Mouse (Mus musculus): ENCODE measurements around the gene Pla2g15. TPM values are rescaled to one million over a fixed set of nuclear protein-coding genes. Genes with fewer than 3 reads are reported as not detected.
A peak's percentile ranks its signal among the peaks of the same experiment; 100 is the strongest.

Pla2g15 gene
- total and polyA plus RNA-seq, 3 experiments: 4.0 to 9.4 TPM; not detected in 1

DNA sequence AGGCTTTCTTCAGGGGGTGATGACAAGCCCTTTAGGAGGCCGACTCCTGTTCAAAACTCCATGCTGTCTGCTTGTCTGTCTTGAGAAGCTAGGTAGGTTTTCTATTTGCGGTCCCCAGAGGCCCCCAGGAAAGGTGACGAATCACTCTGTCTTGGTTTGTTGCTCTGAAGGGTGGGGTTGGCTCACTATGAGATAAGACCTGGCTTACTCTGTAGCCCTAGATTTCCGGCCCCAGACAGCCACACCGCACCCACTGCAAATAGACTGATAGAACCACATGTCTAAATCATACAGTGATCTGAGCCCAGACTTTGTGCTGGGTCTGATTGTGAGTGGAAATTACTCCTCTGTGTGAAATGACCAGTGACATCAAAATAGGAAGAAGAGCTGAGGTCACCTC, 41.4 kb downstream of the Pla2g15 start:
- Histone ChIP-seq H3K27ac (ENCODE audit: control insufficient read depth, low read depth, low read length) (peak overlapping the region; percentile 87), H3K9ac (ENCODE audit: control insufficient read depth, low read depth, low read length, poor library complexity, severe bottlenecking) (0 out of 2 replicates have a peak overlapping the region, but pooled peaks have one; percentile 32), H3K79me2 (ENCODE audit: control insufficient read depth, insufficient read depth, low read length, poor library complexity) (no peaks in the 10 kb centered on the region), H3K9me3 (replicated peaks; ENCODE audit: insufficient read depth, low read length) (no peaks in the 10 kb centered on the region), H3K4me3 (ENCODE audit: control insufficient read depth in 1 of 2, insufficient read depth in 1 of 2, low read depth in 2 of 2, low read length in 2 of 2) (no peak overlapping the region), H3K36me3 (ENCODE audit: control insufficient read depth in 1 of 2, insufficient read depth in 2 of 2, low read length in 2 of 2) (peaks cover 16 to 52% of the 10 kb centered on the region in 2 experiments), H3K27me3 (ENCODE audit: control insufficient read depth in 1 of 2, insufficient read depth in 2 of 2, low read length in 2 of 2) (no peaks in the 10 kb centered on the region), H3K4me1 (ENCODE audit: control insufficient read depth in 1 of 2, insufficient read depth in 2 of 2, low read length in 2 of 2) (peaks cover 31 to 44% of the 10 kb centered on the region in 2 experiments)
- DNase-seq (ENCODE audit: low read depth, low spot score): peak; percentile 91
- no peak for TF ChIP-seq KAT2A (conservative IDR thresholded peaks at IDR 0.05; ENCODE audit: low read depth, low read length)
- peak; percentile 91 for TF ChIP-seq MYC (IDR thresholded peaks at IDR 0.05; ENCODE audit: low read depth, low read length)
- TF ChIP-seq NRF1 (IDR thresholded peaks at IDR 0.05; ENCODE audit: insufficient read depth, low read depth, low read length, poor library complexity, severe bottlenecking): no peak
- TF ChIP-seq MAFK (IDR thresholded peaks at IDR 0.05; ENCODE audit: borderline replicate concordance, low read depth, low read length): peak; percentile 66; the same call in 1 of the 2 replicates
- no peak for TF ChIP-seq POLR2AphosphoS5 (IDR thresholded peaks at IDR 0.05; ENCODE audit: borderline replicate concordance, low read depth, low read length)
- TF ChIP-seq MAX (IDR thresholded peaks at IDR 0.05; ENCODE audit: low read length): peak; percentile 65; the same call in 1 of the 2 replicates
- peak; percentile 81 for TF ChIP-seq SIN3A (IDR thresholded peaks at IDR 0.05; ENCODE audit: low read length)
- 0 out of 2 replicates have a peak, but pooled peaks have one; percentile 2 for TF ChIP-seq CHD1 (IDR thresholded peaks at IDR 0.05; ENCODE audit: low read depth, low read length)
- no peak for TF ChIP-seq POLR2A (IDR thresholded peaks at IDR 0.05; ENCODE audit: control insufficient read depth in 1 of 2, insufficient read depth in 1 of 2, low read depth in 1 of 2, low read length in 2 of 2, poor library complexity in 1 of 2)
- TF ChIP-seq CHD2 (IDR thresholded peaks at IDR 0.05; ENCODE audit: low read length): no peak
- TF ChIP-seq MAZ (IDR thresholded peaks at IDR 0.05; ENCODE audit: low read depth, low read length): peak; percentile 83; the same call in 1 of the 2 replicates
- TF ChIP-seq ELF1 (IDR thresholded peaks at IDR 0.05; ENCODE audit: low read depth, low read length): no peak
- TF ChIP-seq HCFC1 (IDR thresholded peaks at IDR 0.05; ENCODE audit: low read depth, low read length): no peak
- no peak for TF ChIP-seq RAD21 (IDR thresholded peaks at IDR 0.05; ENCODE audit: low read depth, low read length)
- no peak for TF ChIP-seq USF2 (IDR thresholded peaks at IDR 0.05; ENCODE audit: borderline replicate concordance in 1 of 2, insufficient read depth in 1 of 2, low read depth in 1 of 2, low read length in 2 of 2)
- peak; percentile 24; the same call in 1 of the 2 replicates for TF ChIP-seq ZMIZ1 (IDR thresholded peaks at IDR 0.05; ENCODE audit: low read depth, low read length)
- TF ChIP-seq GATA1 (IDR thresholded peaks at IDR 0.05; ENCODE audit: low read depth, low read length): peak; percentile 94
- 0 out of 2 replicates have a peak, but pooled peaks have one; percentile 12 for TF ChIP-seq SMC3 (IDR thresholded peaks at IDR 0.05; ENCODE audit: low read depth, low read length)
- no peak for TF ChIP-seq ZNF384 (IDR thresholded peaks at IDR 0.05; ENCODE audit: low read depth, low read length)
- peak; percentile 100 for TF ChIP-seq RCOR1 (IDR thresholded peaks at IDR 0.05; ENCODE audit: low read depth, low read length)
- TF ChIP-seq BHLHE40 (IDR thresholded peaks at IDR 0.05; ENCODE audit: borderline replicate concordance, low read depth, low read length): peak; percentile 63; the same call in 1 of the 2 replicates
- peak; percentile 52; the same call in 1 of the 2 replicates for TF ChIP-seq USF1 (IDR thresholded peaks at IDR 0.05; ENCODE audit: low read depth, low read length)
- no peak for TF ChIP-seq UBTF (IDR thresholded peaks at IDR 0.05; ENCODE audit: borderline replicate concordance, insufficient read depth, low read depth, low read length)
- no peak for TF ChIP-seq MEF2A (IDR thresholded peaks at IDR 0.05; ENCODE audit: extremely low read depth, insufficient replicate concordance, low read depth, low read length, poor library complexity, severe bottlenecking)
- TF ChIP-seq TBP (IDR thresholded peaks at IDR 0.05; ENCODE audit: low read depth, low read length): 0 out of 2 replicates have a peak, but pooled peaks have one; percentile 31
- TF ChIP-seq POLR2AphosphoS2 (IDR thresholded peaks at IDR 0.05; ENCODE audit: low read length): no peak
- peak; percentile 89 to 95 for TF ChIP-seq EP300 (IDR thresholded peaks at IDR 0.05; ENCODE audit: low read depth in 1 of 2, low read length in 2 of 2)
- TF ChIP-seq ZC3H11A (IDR thresholded peaks at IDR 0.05; ENCODE audit: low read depth, low read length): no peak
- peak; percentile 78 for TF ChIP-seq MXI1 (IDR thresholded peaks at IDR 0.05; ENCODE audit: low read depth, low read length)
- peak; percentile 90 for TF ChIP-seq ETS1 (IDR thresholded peaks at IDR 0.05; ENCODE audit: low read depth, low read length)
- TF ChIP-seq CTCF (IDR thresholded peaks at IDR 0.05 in 2 of 3, conservative IDR thresholded peaks at IDR 0.05 in 1 of 3; ENCODE audit: control insufficient read depth in 1 of 3, insufficient read depth in 1 of 3, low read depth in 2 of 3, low read length in 3 of 3, poor library complexity in 1 of 3, severe bottlenecking in 1 of 3): no peak
- no peak for TF ChIP-seq ZKSCAN1 (IDR thresholded peaks at IDR 0.05; ENCODE audit: low read depth, low read length)
- TF ChIP-seq TAL1 (IDR thresholded peaks at IDR 0.05; ENCODE audit: low read length): peak; percentile 82
- TF ChIP-seq TCF12 (IDR thresholded peaks at IDR 0.05; ENCODE audit: low read depth, low read length): peak; percentile 93
